Mouse (Mus musculus) neural tube, embryonic 13.5 days (tissue): ENCODE data around the gene Rab3b. TPM values are rescaled to one million over a fixed set of nuclear protein-coding genes. Genes with fewer than 3 reads are reported as not detected.

ENCODE experiments used
- ATAC-seq: fragments of 200-750 bp; cut with Nextera tagmentation; 2 replicates; pipeline ENCODE4 v1.8.0; 2017; ENCODE audit warnings: low read depth, mild to moderate bottlenecking, moderate TSS enrichment, moderate library complexity
- H3K27ac ChIP-seq: fragments of 300-500 bp; sonication (generic); replicated peaks from 2 replicates; pipeline ENCODE4 v1.5.1; 2015; ENCODE audit warnings: moderate library complexity, mild to moderate bottlenecking, inconsistent platforms
- H3K27me3 ChIP-seq: fragments of 300-500 bp; sonication (generic); 2 replicates; pipeline ENCODE4 v1.6.1; 2015; ENCODE audit warnings: mild to moderate bottlenecking, inconsistent platforms
- H3K36me3 ChIP-seq: fragments of 300-500 bp; sonication (generic); 2 replicates; pipeline ENCODE4 v1.6.1; 2015; ENCODE audit warnings: mild to moderate bottlenecking, inconsistent platforms
- H3K4me1 ChIP-seq: fragments of 300-500 bp; sonication (generic); replicated peaks from 2 replicates; pipeline ENCODE4 v1.6.1; 2015; ENCODE audit warnings: inconsistent platforms
- H3K4me2 ChIP-seq: fragments of 300-500 bp; sonication (generic); 2 replicates; pipeline ENCODE4 v1.6.1; 2015; ENCODE audit warnings: inconsistent platforms, mild to moderate bottlenecking, moderate library complexity
- H3K4me3 ChIP-seq: fragments of 300-500 bp; sonication (generic); 2 replicates; pipeline ENCODE4 v1.5.1; 2015; ENCODE audit warnings: mild to moderate bottlenecking, inconsistent platforms
- H3K9ac ChIP-seq: fragments of 300-500 bp; sonication (generic); 2 replicates; pipeline ENCODE4 v1.6.1; 2015; ENCODE audit warnings: moderate library complexity, mild to moderate bottlenecking, inconsistent platforms
- H3K9me3 ChIP-seq: fragments of 300-500 bp; sonication (generic); 2 replicates; pipeline ENCODE4 v1.6.1; 2016; ENCODE audit warnings: inconsistent platforms
- WGBS: fragments of 180-500 bp; shearing (Covaris S2); methylation state at CpG from one replicate; pipeline ENCODE4 v1.1.7; 2015; 5-methylcytosine and 5-hydroxymethylcytosine counted together
- polyA plus RNA-seq: library from polyadenylated mRNA; unstranded; fragments of >200 nt; fragmentation: Nextera tagmentation; extraction: Ambion mirVana; gene quantifications from 2 replicates; pipeline ENCODE4 v1.2.1, GENCODE M21; 2015

Rab3b gene
- polyA plus RNA-seq, 1 experiment from 2014 or later = 86.9 TPM

DNA sequence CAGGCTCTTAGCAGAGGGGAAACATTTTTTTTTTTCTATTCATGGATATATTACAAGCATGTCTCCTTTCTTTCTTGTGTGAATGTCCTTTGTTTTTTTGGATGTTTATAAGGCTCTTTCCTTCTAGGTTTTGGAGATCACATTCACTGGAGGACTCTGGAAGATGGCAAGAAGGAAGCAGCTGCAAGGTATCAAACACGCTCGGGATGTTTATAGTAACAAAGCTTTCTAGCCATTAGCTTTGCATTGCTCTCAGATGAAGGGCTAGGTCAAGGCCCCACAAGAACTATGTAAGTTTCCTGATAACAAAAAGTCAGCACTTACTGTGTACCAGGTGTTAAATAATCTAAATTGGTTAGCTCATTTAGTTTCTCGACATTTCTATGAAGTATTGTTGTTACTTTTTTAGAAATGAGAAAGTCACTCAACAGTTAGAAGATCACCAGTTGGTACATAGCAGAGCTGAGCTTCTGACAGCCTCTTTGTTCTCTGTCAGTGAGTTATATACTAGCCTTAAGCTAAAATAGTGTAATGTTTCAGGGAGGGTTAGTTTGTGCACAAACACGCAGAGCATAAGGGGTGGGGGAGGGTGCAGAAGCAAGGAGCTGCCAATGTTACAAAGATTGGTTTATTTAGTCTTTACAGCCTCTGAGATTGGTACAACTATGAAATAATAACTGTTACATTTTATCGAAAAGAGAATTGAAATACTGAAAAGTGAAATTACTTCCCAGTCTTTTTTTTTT, 32.9 kb upstream of the Rab3b start:
- Histone ChIP-seq H3K4me2 (no peak overlapping the region), H3K4me3 (no peak overlapping the region), H3K27ac (no peak overlapping the region), H3K36me3 (no peaks in the 10 kb centered on the region), H3K27me3 (no peaks in the 10 kb centered on the region), H3K4me1 (peaks cover 37% of the 10 kb centered on the region), H3K9me3 (no peaks in the 10 kb centered on the region), H3K9ac (no peak overlapping the region)
- no peak for ATAC-seq
- 79% methylated on average over 5 of the region's 5 CpGs for WGBS

DNA sequence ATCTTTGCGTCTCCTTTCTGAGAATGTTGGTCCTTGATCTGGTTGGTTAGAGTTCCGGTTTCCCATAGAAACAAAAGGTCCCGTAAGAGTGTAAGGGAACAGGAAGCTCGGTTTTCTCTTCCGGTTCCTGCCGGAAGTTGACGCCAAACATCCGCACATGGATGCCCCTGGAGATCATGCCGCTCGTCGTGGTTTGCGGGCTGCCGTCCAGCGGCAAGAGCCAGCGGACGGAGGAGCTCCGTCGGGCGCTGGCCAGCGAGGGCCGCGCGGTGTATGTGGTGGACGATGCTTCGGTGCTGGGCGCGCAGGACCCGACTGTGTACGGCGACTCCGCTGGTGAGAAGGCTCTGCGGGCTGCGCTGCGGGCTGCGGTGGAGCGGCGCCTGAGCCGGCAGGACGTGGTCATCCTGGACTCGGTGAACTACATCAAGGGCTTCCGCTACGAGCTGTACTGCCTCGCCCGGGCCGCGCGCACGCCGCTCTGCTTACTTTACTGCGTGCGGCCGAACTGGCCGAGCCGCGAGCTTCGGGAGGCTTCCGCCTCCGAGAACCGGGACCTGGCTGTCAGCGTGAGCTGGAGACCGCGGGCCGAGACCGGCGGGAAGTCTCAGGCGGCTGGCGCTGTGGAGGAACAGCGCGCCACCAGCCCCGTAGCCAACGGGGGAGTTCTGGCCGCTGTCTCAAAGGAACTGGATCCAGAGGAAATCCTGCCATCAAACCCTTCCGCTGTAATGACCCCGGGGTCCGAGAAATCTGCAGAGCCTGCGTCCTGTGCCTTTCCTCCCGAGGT, 31.0 kb upstream of the Rab3b start, which contains the start of gene Kti12:
TSS of gene Kti12 (plus strand) at position 71 of the 790 bp plus-strand sequence.
- no peaks in the 10 kb centered on the region for H3K9me3 ChIP-seq
- WGBS = under 1% methylated on average over 77 of the region's 77 CpGs
- H3K4me2 ChIP-seq = peak within 1 kb of the TSS; percentile 99
- H3K27me3 ChIP-seq = no peaks in the 10 kb centered on the region
- peak within 1 kb of the TSS; percentile 87 for H3K9ac ChIP-seq
- H3K4me3 ChIP-seq = peak within 1 kb of the TSS; percentile 95
- H3K4me1 ChIP-seq = peaks cover 43% of the 10 kb centered on the region
- peak; percentile 91 for ATAC-seq
- peaks cover 3% of the 10 kb centered on the region; the same call in 1 of the 2 replicates for H3K36me3 ChIP-seq
- peak within 1 kb of the TSS; percentile 88 for H3K27ac ChIP-seq

DNA sequence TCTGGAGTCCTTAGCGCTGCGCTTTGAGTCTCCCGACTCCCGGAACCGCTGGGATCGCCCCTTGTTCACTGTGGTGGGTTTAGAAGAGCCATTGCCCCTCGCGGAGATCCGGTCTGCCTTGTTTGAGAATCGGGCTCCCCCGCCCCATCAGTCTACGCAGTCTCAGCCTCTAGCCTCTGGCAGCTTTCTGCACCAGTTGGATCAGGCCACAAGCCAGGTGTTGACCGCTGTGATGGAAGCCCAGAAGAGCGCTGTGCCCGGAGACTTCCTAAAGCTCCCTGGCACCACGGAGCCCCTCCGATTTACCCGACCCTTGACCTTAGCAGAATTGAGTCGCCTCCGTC, 30.4 kb upstream of the Rab3b start, which contains the start of gene A730015C16Rik:
TSS of gene A730015C16Rik (minus strand) at position 115 of the 344 bp plus-strand sequence.
- WGBS = 14% methylated on average over 20 of the region's 20 CpGs
- peak within 1 kb of the TSS; percentile 87 for H3K9ac ChIP-seq
- H3K36me3 ChIP-seq = peaks cover 8% of the 10 kb centered on the region
- H3K4me2 ChIP-seq = peak within 1 kb of the TSS; percentile 99
- peak within 1 kb of the TSS; percentile 88 for H3K27ac ChIP-seq
- no peaks in the 10 kb centered on the region for H3K9me3 ChIP-seq
- peak within 1 kb of the TSS; percentile 95 for H3K4me3 ChIP-seq
- H3K27me3 ChIP-seq = no peaks in the 10 kb centered on the region
- peaks cover 37% of the 10 kb centered on the region for H3K4me1 ChIP-seq
- ATAC-seq = peak; percentile 45; the same call in 1 of the 2 replicates

- Histone ChIP-seq H3K9me3 (no peaks in the 10 kb centered on the region), H3K27me3 (no peaks in the 10 kb centered on the region), H3K27ac (no peak overlapping the region), H3K4me3 (no peak overlapping the region), H3K9ac (no peak overlapping the region), H3K4me2 (no peak overlapping the region), H3K36me3 (peaks cover 23% of the 10 kb centered on the region), H3K4me1 (no peaks in the 10 kb centered on the region)
- no peak for ATAC-seq
- 85% methylated on average over 7 of the region's 7 CpGs for WGBS
Measured at GRCm38 (mm10) chr4:108866806-108867205, 12.1 kb upstream of the Rab3b start.

DNA sequence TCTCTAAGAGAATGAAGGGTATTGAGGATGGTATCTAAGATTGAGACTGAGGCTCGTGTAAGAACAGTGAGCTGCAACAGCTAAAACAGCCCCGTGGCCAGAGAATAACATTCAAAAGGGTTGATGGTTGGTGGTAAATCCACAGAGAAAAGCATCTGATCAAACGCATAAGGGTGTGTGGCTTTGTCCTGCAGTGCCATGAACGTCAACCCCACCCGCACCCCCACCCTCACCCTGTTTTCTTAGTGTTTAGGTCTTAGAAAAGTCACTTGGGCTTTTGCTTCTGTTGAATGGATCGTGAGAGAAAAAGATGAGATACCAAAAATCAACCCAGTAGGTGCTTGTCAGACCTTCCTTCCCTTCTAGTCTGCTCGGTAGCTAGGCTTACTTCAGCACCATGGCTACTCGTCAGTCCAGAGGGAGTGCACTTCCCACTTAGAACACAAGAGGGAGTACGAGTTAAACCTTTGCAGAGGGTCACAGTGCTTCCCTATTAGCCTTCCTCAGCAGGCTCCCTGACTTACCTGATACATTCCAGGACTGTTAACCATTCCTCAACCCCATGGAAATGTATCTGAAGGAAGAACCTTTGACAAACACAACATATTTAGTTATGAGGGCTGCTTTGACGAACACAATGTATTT, 9.0 kb upstream of the Rab3b start:
- Histone ChIP-seq H3K9me3 (no peaks in the 10 kb centered on the region), H3K27me3 (no peaks in the 10 kb centered on the region), H3K9ac (no peak overlapping the region), H3K36me3 (no peaks in the 10 kb centered on the region; the same call in 1 of the 2 replicates), H3K4me2 (no peak overlapping the region), H3K4me3 (no peak overlapping the region), H3K4me1 (no peaks in the 10 kb centered on the region), H3K27ac (no peak overlapping the region)
- 35% methylated on average over 10 of the region's 10 CpGs for WGBS
- ATAC-seq = peak; percentile 93

DNA sequence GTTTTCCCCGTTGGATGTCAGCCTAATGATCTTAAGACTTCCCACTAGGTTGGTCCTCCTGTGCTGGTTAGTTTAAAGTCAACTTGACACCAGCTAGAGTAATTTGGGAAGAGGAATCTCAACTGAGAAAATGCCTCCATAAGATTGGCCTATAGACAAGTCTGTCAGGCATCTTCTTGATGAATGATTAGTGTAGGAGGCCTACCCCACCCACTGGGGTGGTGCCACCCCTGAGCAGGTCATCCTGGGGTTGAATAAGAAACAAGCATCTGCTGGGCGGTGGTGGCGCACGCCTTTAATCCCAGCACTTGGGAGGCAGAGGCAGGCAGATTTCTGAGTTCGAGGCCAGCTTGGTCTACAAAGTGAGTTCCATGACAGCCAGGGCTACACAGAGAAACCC, 5.1 kb upstream of the Rab3b start:
- peaks cover 6% of the 10 kb centered on the region; the same call in 1 of the 2 replicates for H3K27me3 ChIP-seq
- no peaks in the 10 kb centered on the region for H3K4me1 ChIP-seq
- ATAC-seq = no peak
- no peaks in the 10 kb centered on the region for H3K36me3 ChIP-seq
- H3K4me3 ChIP-seq = no peak overlapping the region
- H3K27ac ChIP-seq = no peak overlapping the region
- H3K9ac ChIP-seq = no peak overlapping the region
- H3K9me3 ChIP-seq = no peaks in the 10 kb centered on the region
- no peak overlapping the region for H3K4me2 ChIP-seq
- 94% methylated on average over 5 of the region's 5 CpGs for WGBS

GRCm38 (mm10) chr4:108877901-108878300, 962 bp upstream of the Rab3b start:
- Histone ChIP-seq H3K27me3 (peaks cover 6% of the 10 kb centered on the region; the same call in 1 of the 2 replicates), H3K9ac (no peak overlapping the region), H3K4me1 (peaks cover 11% of the 10 kb centered on the region), H3K36me3 (no peaks in the 10 kb centered on the region), H3K4me3 (no peak overlapping the region), H3K9me3 (no peaks in the 10 kb centered on the region), H3K27ac (no peak overlapping the region), H3K4me2 (no peak overlapping the region)
- WGBS = 79% methylated on average over 6 of the region's 6 CpGs
- ATAC-seq = no peak

GRCm38 (mm10) chr4:108883815-108884214, 5.0 kb downstream of the Rab3b start:
- Histone ChIP-seq H3K4me3 (no peak overlapping the region), H3K27ac (no peak overlapping the region), H3K4me2 (no peak overlapping the region), H3K36me3 (no peaks in the 10 kb centered on the region), H3K9me3 (no peaks in the 10 kb centered on the region), H3K4me1 (peaks cover 15% of the 10 kb centered on the region), H3K9ac (no peak overlapping the region), H3K27me3 (no peaks in the 10 kb centered on the region)
- 58% methylated on average over 13 of the region's 13 CpGs for WGBS
- no peak for ATAC-seq

DNA sequence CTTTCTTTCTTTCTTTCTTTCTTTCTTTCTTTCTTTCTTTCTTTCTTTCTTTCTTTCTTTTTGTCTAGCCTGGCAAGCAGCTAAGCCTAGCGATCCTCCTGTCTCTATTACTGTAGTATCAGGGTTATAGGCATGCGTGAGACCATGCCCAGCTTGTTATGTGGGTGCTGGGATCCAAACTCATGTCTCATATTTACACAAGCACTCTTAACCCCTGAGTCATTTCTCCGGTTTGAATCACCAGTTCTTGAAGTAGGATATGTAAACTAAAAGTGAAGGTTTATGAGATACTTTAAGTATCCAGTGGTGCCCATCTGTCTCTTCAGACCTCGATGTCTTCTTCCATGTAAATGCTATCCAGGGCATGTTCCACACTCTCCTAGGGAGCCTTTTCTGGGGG, 8.6 kb downstream of the Rab3b start:
- Histone ChIP-seq H3K36me3 (no peaks in the 10 kb centered on the region), H3K4me2 (no peak overlapping the region), H3K9ac (no peak overlapping the region), H3K27ac (no peak overlapping the region), H3K27me3 (no peaks in the 10 kb centered on the region), H3K4me1 (0 out of 2 replicates have a peak, but pooled peaks cover 4% of the 10 kb centered on the region), H3K9me3 (no peaks in the 10 kb centered on the region), H3K4me3 (no peak overlapping the region)
- 93% methylated on average over 4 of the region's 4 CpGs for WGBS
- ATAC-seq = no peak

DNA sequence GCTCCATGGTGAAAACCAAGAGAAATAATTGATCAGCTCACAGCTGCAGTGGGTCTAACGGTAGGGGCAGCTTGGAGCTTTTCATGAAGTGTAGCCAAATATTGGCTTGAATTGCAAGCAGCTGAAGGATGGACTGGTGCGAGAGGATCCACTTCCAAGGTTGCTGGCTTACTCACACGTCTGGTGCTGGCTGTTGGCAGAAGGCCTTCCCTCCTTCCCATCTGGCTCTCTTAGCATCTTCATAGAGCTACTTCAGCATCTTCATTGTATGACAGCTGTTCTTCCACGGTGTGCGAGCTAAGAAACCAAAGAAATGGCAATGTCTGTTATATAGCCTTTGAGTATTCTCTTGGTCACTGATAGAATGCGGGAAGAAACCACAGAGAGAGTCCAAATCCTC, 12.0 kb downstream of the Rab3b start:
- Histone ChIP-seq H3K4me3 (no peak overlapping the region), H3K9me3 (no peaks in the 10 kb centered on the region), H3K27me3 (no peaks in the 10 kb centered on the region), H3K4me2 (no peak overlapping the region), H3K4me1 (no peaks in the 10 kb centered on the region), H3K27ac (no peak overlapping the region), H3K9ac (no peak overlapping the region), H3K36me3 (no peaks in the 10 kb centered on the region)
- 94% methylated on average over 6 of the region's 6 CpGs for WGBS
- no peak for ATAC-seq

- no peaks in the 10 kb centered on the region for H3K36me3 ChIP-seq
- no peaks in the 10 kb centered on the region for H3K9me3 ChIP-seq
Measured at GRCm38 (mm10) chr4:108900421-108900820, 21.6 kb downstream of the Rab3b start.

DNA sequence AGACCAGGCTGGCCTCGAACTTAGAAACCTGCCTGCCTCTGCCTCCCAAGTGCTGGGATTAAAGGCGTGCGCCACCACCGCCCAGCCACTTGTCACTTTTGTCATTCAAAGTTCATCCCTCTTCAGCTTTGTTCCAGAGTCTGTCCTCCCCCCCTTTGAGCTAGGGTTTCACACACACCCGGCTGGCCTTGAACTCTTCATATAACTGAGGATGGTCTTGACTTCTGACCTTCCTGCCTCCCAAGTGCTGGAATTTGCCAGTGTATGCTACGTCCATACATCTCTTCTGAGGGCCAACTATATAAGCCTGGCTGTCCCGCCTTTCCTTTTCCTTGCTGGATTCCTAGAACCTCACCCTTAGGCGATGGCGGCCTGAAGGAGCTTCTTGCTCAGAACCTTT, 24.0 kb downstream of the Rab3b start:
- no peak overlapping the region for H3K4me3 ChIP-seq
- no peak overlapping the region for H3K9ac ChIP-seq
- H3K36me3 ChIP-seq = no peaks in the 10 kb centered on the region
- H3K27me3 ChIP-seq = no peaks in the 10 kb centered on the region
- WGBS = 92% methylated on average over 9 of the region's 9 CpGs
- ATAC-seq = no peak
- H3K27ac ChIP-seq = no peak overlapping the region
- no peak overlapping the region for H3K4me2 ChIP-seq
- no peaks in the 10 kb centered on the region for H3K9me3 ChIP-seq
- peaks cover 7% of the 10 kb centered on the region for H3K4me1 ChIP-seq

More at GRCm38 (mm10) chr4:108900421-108900820, 21.6 kb downstream of the Rab3b start:
- Histone ChIP-seq H3K4me1 (peaks cover 7% of the 10 kb centered on the region; the same call in 1 of the 2 replicates), H3K27ac (no peak overlapping the region), H3K4me2 (no peak overlapping the region), H3K9ac (no peak overlapping the region), H3K4me3 (no peak overlapping the region), H3K27me3 (no peaks in the 10 kb centered on the region)
- 65% methylated on average over 7 of the region's 7 CpGs for WGBS
- no peak for ATAC-seq
